ENCODE assay signal across 8 mouse cellular contexts in the genomic region with DNA sequence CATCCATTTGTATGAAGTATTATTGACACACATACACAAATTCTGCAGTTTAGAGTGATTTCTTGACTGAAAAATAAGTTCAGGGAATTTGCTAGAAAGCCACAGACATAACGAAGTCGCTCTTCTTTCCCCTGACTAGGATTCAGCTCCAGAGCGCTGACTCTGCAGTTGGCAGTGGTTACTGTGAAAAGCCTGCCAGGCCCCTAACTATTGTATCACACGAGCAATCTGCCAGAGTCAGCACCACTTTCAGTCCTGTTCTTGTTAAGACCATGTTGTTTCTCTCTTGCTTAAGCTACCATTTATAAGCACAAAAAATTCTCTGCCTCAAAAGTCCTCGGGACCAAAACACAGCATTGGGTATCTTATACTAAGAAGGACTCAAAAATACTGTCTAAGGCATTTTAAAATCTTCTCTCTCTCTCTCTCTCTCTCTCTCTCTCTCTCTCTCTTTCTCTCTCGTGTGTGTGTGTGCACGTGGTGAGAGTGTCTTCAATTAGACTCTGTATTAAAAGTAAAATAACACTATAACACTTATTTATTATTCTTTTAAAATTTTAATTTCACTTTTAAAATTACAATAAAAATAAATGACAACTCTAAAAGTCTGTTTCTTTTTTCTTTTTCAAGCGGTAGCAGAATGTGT. TPM values are rescaled to one million over a fixed set of nuclear protein-coding genes. Genes with fewer than 3 reads are reported as not detected.
DNase-seq lines count a peak whose midpoint lies in the region; ATAC-seq and TF ChIP-seq lines count a peak whose summit lies in the region.

No protein-coding gene starts in this region.

- intact Hi-C loops in gastrocnemius, postnatal 36 days (cut with DNase I): no loop called here

- H3K4me1 ChIP-seq in neural tube, embryonic 11.5 days (ENCODE audit: control insufficient read depth, insufficient read depth, low read length): peaks cover 9% of the 10 kb centered on the region; the same call in 1 of the 2 replicates
- no peaks in the 10 kb centered on the region for H3K4me1 ChIP-seq in stomach, postnatal 0 days (replicated peaks; ENCODE audit: control insufficient read depth, insufficient read depth)

- 37% methylated on average over 8 of the region's 8 CpGs for WGBS in neural tube, embryonic 11.5 days
- 44% methylated on average over 8 of the region's 8 CpGs for WGBS in stomach, postnatal 0 days

- H3K9ac ChIP-seq in neural tube, embryonic 11.5 days (ENCODE audit: low read length): no peak overlapping the region
- no peak overlapping the region for H3K9ac ChIP-seq in stomach, postnatal 0 days (ENCODE audit: low read length)

- H3K9me3 ChIP-seq in neural tube, embryonic 11.5 days (ENCODE audit: control insufficient read depth, low read length): no peaks in the 10 kb centered on the region
- no peaks in the 10 kb centered on the region for H3K9me3 ChIP-seq in stomach, postnatal 0 days (ENCODE audit: control insufficient read depth, low read length)

- H3K36me3 ChIP-seq in neural tube, embryonic 11.5 days (ENCODE audit: control insufficient read depth, insufficient read depth, low read length): no peaks in the 10 kb centered on the region
- H3K36me3 ChIP-seq in stomach, postnatal 0 days (ENCODE audit: control insufficient read depth, insufficient read depth, low read length): no peaks in the 10 kb centered on the region

- H3K27me3 ChIP-seq in neural tube, embryonic 11.5 days (ENCODE audit: control insufficient read depth, insufficient read depth, low read length): no peaks in the 10 kb centered on the region
- no peaks in the 10 kb centered on the region for H3K27me3 ChIP-seq in stomach, postnatal 0 days (ENCODE audit: control insufficient read depth, insufficient read depth, low read length)

- peak; percentile 47 for DNase-seq in embryo, embryonic 11 days
- DNase-seq in embryo, embryonic 10 days (ENCODE audit: low spot score): no peak
- DNase-seq in neural tube, embryonic 11.5 days (ENCODE audit: low spot score): peak; percentile 42
- DNase-seq in neural tube, embryonic 10.5 days (ENCODE audit: extremely low spot score, low spot score): no peak
- DNase-seq in gastrocnemius, postnatal 36 days: peak; percentile 20 to 23
- DNase-seq in layer of hippocampus, postnatal 14 days (ENCODE audit: low spot score in 2 of 2): peak; percentile 50 to 89
- peak; percentile 18 for DNase-seq in right cerebral cortex, postnatal 14 days
- no peak for DNase-seq in stomach, postnatal 0 days (ENCODE audit: low spot score)

- H3K27ac ChIP-seq in neural tube, embryonic 11.5 days (ENCODE audit: low read depth, low read length): no peak overlapping the region
- no peak overlapping the region for H3K27ac ChIP-seq in stomach, postnatal 0 days (replicated peaks)

- no peak for ATAC-seq in neural tube, embryonic 11.5 days (ENCODE audit: insufficient read depth, low FRiP score, low TSS enrichment)
- no peak for ATAC-seq in stomach, postnatal 0 days (ENCODE audit: low FRiP score, low TSS enrichment)

- TF ChIP-seq CTCF in stomach, postnatal 0 days (IDR thresholded peaks at IDR 0.05; ENCODE audit: low read depth): no peak

- H3K4me3 ChIP-seq in neural tube, embryonic 11.5 days (ENCODE audit: low read depth, low read length): no peak overlapping the region
- H3K4me3 ChIP-seq in stomach, postnatal 0 days (ENCODE audit: low read depth, low read length): no peak overlapping the region

- H3K4me2 ChIP-seq in neural tube, embryonic 11.5 days (ENCODE audit: low read depth): no peak overlapping the region
- no peak overlapping the region for H3K4me2 ChIP-seq in stomach, postnatal 0 days (replicated peaks; ENCODE audit: low read depth)

- TF ChIP-seq EP300 in stomach, postnatal 0 days (optimal IDR thresholded peaks at IDR 0.05): no peak

RNA-seq across cellular contexts. Expression of a gene that starts 22.1 kb away (rescaled TPM):
- polyA plus RNA-seq in neural tube, embryonic 11.5 days (2014; fragmentation: Nextera tagmentation; extraction: Ambion mirVana): 53.0 and 61.2 TPM in 2 replicates
- 1 to 10 TPM; 6.1 to 6.8 TPM for total RNA-seq in gastrocnemius, postnatal 36 days (2021)
- 10 to 100 TPM in 1 of 2 experiments, 1 to 10 TPM in 1; 8.9 to 11.5 TPM for total RNA-seq in layer of hippocampus, postnatal 14 days (2021)
- polyA plus RNA-seq in stomach, postnatal 0 days (2015; fragmentation: Nextera tagmentation; extraction: Ambion mirVana): 4.0 and 4.1 TPM in 2 replicates

Comparison
In these comparisons a context has a peak if more than half of its experiments do, and no peak if none do; other contexts are left out.
1. DNase-seq: peak in embryo, embryonic 11 days (single experiment), neural tube, embryonic 11.5 days (single experiment), gastrocnemius, postnatal 36 days (2 of 2), layer of hippocampus, postnatal 14 days (2 of 2) and right cerebral cortex, postnatal 14 days (single experiment); none in embryo, embryonic 10 days (single experiment), neural tube, embryonic 10.5 days (single experiment) and stomach, postnatal 0 days (single experiment).